Comparison of ENCODE assay signal across 16 mouse cellular contexts in genomic region chr7:120034566-120034965, GRCm38 (mm10).
DNase-seq lines count a peak whose midpoint lies in the region; ATAC-seq and TF ChIP-seq lines count a peak whose summit lies in the region.
"Had no signal": no experiment of that assay in that cellular context is flagged by ENCODE, and none has a peak within 500 bp of the region (broad histone marks: within the 10 kb centered on the region; RNA-seq: fewer than 3 reads in every experiment).

No protein-coding gene starts in this region.

- H3K9me3 ChIP-seq in hindbrain, embryonic 16.5 days (ENCODE audit: control insufficient read depth, low read length), result no peaks in the 10 kb centered on the region
- H3K9me3 ChIP-seq: limb, embryonic 10.5 days; liver, embryonic 12.5 days; lung, embryonic 15.5 days had no signal

- TF ChIP-seq POLR2A in kidney, adult 2 months (IDR thresholded peaks at IDR 0.05; ENCODE audit: low read depth, low read length), result no peak

- H3K27ac ChIP-seq in hindbrain, embryonic 16.5 days (ENCODE audit: low read depth, low read length), result no peak overlapping the region
- no peak overlapping the region for H3K27ac ChIP-seq in kidney, adult 2 months (ENCODE audit: insufficient read depth, low read depth, low read length)
- H3K27ac ChIP-seq: limb, embryonic 10.5 days; liver, embryonic 12.5 days; lung, embryonic 15.5 days had no signal

- WGBS in hindbrain, embryonic 16.5 days, result 63% methylated on average over 1 of the region's 1 CpGs
- 85% methylated on average over 1 of the region's 1 CpGs for WGBS in kidney, adult 2 months

- ATAC-seq in hindbrain, embryonic 16.5 days, result peak; percentile 79
- ATAC-seq: CD4-positive, CD25-positive, alpha-beta regulatory T cell, adult 4 months; liver, embryonic 12.5 days had no signal

- no peak overlapping the region for H3K4me3 ChIP-seq in hindbrain, embryonic 16.5 days (ENCODE audit: low read length)
- H3K4me3 ChIP-seq in kidney, adult 2 months (ENCODE audit: insufficient read depth, low read depth, low read length), result no peak overlapping the region
- H3K4me3 ChIP-seq: limb, embryonic 10.5 days; liver, embryonic 12.5 days; lung, embryonic 15.5 days had no signal

- H3K27me3 ChIP-seq in hindbrain, embryonic 16.5 days (replicated peaks; ENCODE audit: control insufficient read depth, insufficient read depth, low read length), result no peaks in the 10 kb centered on the region
- no peaks in the 10 kb centered on the region for H3K27me3 ChIP-seq in kidney, adult 2 months (replicated peaks; ENCODE audit: control insufficient read depth, insufficient read depth, low read length)
- H3K27me3 ChIP-seq: liver, embryonic 12.5 days; lung, embryonic 15.5 days had no signal

- no peak for TF ChIP-seq CTCF in kidney, adult 2 months (conservative IDR thresholded peaks at IDR 0.05; ENCODE audit: insufficient read depth, insufficient read length, low read depth, low read length)

- no peaks in the 10 kb centered on the region for H3K36me3 ChIP-seq in hindbrain, embryonic 16.5 days (ENCODE audit: control insufficient read depth, insufficient read depth, low read length)
- no peaks in the 10 kb centered on the region for H3K36me3 ChIP-seq in kidney, adult 2 months (ENCODE audit: control insufficient read depth, insufficient read depth, low read length)
- H3K36me3 ChIP-seq: limb, embryonic 10.5 days; liver, embryonic 12.5 days; lung, embryonic 15.5 days had no signal

- H3K9ac ChIP-seq in hindbrain, embryonic 16.5 days (ENCODE audit: low read depth, low read length), result no peak overlapping the region
- H3K9ac ChIP-seq: liver, embryonic 12.5 days; lung, embryonic 15.5 days had no signal

- peak; percentile 12 to 44 for DNase-seq in layer of hippocampus, adult 18-20 months (ENCODE audit: low spot score in 2 of 2)
- DNase-seq in layer of hippocampus, postnatal 36 days, result no peak
- peak; percentile 21 to 44 for DNase-seq in right cerebral cortex, postnatal 10 days (ENCODE audit: low spot score in 2 of 2)
- DNase-seq in right cerebral cortex, postnatal 25 days, result no peak
- no peak for DNase-seq in kidney, adult 2 months
- no peak for DNase-seq in lung, postnatal 10 days
- DNase-seq: adrenal gland, postnatal 10 days; cerebellum, adult 9-11 months; kidney, adult 18-20 months; kidney, postnatal 4 days; thymus, adult 2 months had no signal

- H3K4me2 ChIP-seq in hindbrain, embryonic 16.5 days (ENCODE audit: low read length), result no peak overlapping the region
- H3K4me2 ChIP-seq: liver, embryonic 12.5 days; lung, embryonic 15.5 days had no signal

- no peaks in the 10 kb centered on the region for H3K4me1 ChIP-seq in hindbrain, embryonic 16.5 days (ENCODE audit: control insufficient read depth, insufficient read depth, low read depth, low read length)
- no peaks in the 10 kb centered on the region for H3K4me1 ChIP-seq in kidney, adult 2 months (ENCODE audit: control insufficient read depth, insufficient read depth, low read length)
- H3K4me1 ChIP-seq: limb, embryonic 10.5 days; liver, embryonic 12.5 days; lung, embryonic 15.5 days had no signal

Comparison
In these comparisons a context has a peak if more than half of its experiments do, and no peak if none do; other contexts are left out.
1. DNase-seq: peak in layer of hippocampus, adult 18-20 months (2 of 2) and right cerebral cortex, postnatal 10 days (2 of 2); none in layer of hippocampus, postnatal 36 days (0 of 2), right cerebral cortex, postnatal 25 days (single experiment), kidney, adult 2 months (single experiment) and lung, postnatal 10 days (single experiment).